Mouse (Mus musculus): ENCODE results near the gene Dvl2.

Gene Dvl2

DNA sequence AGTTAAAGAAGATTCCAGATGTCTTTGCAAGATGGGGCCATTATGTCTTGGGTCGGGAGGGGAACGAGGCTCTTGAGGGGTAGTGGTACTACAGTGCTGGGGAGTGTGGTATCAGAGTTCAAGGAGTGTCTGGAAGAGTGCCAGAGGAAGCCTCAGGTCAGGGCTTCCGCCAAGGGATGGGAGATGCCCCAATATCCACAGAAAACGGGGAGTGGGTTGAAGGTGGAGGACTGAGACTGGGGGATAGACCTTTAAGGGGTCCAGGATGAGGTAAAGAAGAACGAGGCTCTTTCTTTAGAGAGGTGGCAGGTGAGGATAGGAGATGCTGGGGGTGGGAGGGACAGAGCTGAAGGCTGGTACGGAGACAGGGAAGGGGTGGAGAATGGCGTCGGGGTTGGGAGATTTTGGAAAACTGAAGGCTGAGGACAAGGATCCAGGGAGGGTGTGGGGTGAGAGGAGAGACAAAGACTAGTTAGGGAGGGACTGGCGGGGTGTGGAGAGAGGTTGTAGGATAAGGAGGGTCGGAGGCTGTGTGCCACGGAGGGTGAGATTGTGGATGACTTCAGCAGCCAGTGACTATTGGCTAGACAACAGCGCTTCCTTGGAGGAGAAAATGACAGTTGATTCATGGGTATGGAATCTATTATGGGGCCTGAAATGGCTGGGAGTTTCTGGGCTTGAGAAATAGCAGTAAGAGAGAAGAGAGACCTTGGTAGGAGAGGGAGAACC is 28.2 kb downstream of the Dvl2 start:
- no peak for DNase-seq (ENCODE audit: low spot score in 2 of 2)

DNA sequence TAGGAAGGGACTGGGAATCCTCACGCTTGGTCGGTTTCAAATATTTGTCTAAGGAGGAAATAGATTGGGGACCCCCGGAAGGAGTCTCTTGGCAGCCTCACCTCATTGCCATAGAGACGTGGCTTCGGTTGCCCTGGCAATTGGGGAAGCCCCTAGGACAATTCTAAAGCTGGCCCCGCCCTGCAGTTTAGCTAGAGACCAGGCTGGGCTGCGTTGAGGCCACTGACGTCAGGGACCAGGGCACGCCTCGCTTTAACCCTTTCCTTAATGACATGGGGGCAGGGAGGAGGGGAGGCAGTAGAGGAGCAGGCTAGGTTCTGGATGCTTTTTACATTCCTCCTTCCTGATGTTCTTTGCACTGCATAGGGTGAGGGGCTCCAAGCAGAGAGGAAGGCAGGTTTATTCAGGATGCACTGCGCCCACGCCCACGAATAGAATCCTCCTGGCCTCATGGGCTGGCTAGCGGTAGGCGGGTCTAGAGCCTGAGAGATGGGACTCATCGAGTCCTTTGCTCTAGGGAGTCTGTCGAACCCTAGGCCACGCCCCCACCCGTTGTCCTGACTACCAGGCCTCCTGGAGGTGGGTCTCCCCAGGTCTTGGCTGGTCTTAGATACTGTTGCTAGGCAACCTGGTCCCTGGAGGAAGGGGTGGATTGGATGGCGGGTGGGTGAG is 28.9 kb downstream of the Dvl2 start:
- DNase-seq (ENCODE audit: low spot score in 2 of 2), result peak; percentile 76 to 77

DNA sequence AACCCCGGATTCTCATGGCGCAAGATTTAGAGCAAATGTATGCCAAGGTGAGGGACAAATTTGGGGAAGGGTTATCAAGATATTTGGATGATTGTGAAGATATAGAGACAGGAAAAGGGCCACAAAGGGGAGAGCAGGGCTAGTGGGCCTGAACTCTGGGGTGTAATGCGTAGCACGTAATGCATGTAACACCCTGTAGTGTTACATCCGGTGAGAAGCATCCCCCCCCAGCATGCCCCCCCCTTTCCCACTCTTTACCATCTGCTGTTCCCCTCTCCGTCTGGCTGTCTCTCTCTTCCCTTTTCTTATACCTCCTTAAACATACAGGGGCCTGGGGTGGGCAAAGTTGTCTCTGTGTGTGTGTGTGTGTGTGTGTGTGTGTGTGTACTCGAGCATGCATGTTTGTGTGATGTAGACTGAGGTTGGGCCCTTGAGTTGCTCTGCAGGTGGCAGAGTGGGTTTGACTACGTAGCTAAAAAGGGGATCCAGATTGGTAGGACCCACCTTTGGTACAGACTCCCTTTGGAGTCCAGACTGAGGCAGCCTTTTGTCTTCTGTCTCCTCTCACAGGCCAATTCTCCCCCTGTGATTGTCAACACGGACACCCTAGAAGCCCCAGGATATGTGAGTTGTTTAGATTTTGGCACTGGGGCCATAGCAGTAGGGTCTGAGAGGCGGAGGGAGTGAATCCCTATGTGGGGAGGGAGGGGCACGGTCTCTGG is 29.6 kb downstream of the Dvl2 start:
- no peak for DNase-seq (ENCODE audit: low spot score in 2 of 2)

DNA sequence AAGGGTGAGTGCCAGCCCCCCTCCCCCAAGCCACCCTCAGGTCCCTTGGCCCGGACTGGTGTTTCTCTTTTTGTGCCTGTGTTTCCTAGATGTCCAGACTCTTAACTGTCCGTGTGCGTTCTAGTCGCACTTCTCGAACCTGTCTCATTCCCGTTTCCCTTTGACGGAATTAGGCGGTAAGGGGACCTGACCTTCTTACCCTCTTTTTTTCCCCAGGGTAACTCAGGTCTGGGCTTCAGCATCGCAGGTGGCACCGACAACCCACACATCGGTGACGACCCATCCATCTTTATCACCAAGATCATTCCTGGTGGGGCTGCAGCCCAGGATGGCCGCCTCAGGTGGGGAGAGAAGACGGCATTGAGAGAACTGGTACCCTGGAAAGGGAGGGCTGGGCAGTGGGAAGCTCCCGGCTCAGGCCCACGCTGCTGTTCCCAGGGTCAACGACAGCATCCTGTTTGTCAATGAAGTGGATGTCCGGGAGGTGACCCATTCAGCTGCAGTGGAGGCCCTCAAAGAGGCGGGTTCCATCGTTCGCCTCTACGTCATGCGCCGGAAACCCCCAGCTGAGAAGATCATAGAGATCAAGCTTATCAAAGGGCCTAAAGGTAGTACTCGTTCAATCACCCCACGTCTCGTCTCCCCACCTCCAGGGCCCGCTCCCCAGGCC is 30.4 kb downstream of the Dvl2 start:
- no peak for DNase-seq (ENCODE audit: low spot score in 2 of 2)

DNA sequence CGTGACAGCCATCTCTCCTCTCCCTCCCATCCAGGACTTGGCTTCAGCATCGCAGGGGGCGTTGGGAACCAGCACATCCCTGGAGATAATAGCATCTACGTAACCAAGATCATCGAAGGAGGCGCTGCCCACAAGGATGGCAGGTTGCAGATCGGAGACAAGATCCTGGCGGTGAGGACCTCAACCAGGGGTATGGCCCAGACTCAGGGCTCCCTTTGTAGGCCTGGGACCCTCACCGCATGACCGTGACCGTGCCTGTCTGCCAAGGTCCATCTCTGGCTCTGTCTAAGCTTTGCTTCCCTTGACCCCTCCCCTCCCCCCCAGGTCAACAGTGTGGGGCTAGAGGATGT is 30.9 kb downstream of the Dvl2 start:
- no peak for DNase-seq (ENCODE audit: low spot score in 2 of 2)

DNA sequence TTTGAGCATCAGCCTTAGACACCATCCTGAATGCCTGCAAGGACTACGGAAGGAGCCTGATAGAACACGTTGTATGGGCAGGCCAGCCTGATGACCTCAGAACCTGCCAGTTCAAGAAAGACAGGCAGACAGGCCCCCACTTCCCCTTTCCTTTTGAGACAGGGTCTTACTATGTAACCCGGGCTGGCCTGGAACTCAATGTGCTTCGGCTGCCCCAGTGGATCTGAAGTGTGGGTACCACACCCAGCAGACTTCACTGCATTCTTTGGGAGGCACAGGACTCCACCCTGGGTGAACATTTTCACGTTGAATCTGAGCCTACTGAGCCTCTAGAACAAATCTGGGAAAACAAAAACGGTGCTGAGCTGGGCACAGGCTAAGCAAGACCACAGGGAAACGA is 37.8 kb downstream of the Dvl2 start:
- no peak for DNase-seq (ENCODE audit: low spot score in 2 of 2)

DNA sequence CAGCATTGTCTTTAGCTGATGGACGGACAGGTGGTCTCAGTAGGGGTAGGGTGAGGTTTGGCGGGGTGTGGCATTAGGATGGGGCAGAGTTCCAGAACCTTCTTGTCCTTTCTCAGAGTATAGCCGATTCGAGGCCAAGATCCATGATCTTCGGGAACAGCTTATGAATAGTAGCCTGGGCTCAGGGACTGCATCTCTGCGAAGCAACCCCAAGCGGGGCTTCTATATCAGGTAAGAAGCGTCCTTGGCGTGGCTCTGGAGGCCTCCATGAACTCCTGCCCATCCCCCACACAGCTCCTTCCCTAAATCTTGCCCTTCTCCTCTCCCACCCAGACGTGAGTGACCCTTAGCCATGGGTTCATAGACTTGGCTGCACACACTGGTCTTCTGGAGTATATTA is 39.2 kb downstream of the Dvl2 start:
- DNase-seq (ENCODE audit: low spot score in 2 of 2), result no peak

DNA sequence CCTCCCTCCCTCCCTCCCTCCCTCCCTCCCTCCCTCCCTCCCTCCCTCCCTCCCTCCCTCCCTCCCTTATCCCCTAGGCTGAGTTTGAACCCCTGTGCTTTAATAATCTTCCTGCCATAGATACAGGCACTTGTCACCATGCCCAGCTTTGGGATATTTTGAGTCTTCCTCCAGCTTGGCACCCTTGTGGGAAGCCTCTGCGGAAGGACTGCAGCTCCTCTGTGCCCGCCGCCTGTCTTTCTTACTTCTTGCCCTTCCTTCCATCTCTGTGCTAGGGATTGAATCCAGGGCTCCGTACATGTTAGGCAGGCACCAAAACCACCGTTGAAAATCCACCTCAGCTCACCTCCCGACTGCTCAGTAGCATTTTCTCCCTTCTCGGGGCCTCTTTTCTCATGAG is 39.8 kb downstream of the Dvl2 start:
- no peak for DNase-seq (ENCODE audit: low spot score in 2 of 2)

DNA sequence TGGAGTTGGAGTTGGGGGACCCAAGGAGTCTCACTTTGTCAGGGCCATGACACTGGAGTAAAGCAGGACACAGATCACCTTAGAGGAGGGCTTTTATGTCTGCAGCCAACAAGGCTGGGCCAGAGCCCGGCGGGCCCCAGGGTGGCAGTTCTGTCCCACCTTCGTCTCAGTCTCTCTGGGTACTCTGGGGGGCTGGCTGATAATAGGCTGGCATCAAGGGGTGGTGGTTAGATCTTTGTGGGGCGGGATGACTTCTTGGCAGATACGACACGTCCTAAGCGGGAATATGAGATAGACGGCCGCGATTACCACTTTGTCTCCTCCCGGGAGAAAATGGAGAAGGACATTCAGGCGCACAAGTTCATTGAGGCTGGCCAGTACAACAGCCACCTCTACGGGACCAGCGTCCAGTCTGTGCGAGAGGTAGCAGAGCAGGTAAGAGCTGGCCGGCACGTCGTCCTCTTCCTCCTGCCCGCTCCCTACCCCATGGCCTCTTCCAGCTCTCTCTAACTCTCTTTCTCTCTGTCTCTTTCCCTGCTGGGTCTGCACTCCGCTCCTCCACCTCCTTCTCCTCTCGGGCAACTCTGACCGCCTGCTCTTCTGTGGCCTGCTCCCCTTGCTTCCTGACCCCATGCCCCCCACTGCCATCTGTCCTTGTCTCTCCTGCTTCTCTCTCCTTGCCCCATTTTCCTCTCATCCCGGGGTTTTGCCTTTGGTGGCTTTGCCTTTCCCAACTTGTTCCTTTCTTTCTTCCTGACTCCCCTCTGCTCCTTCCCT is 42.1 kb downstream of the Dvl2 start:
- DNase-seq (ENCODE audit: low spot score in 2 of 2), result no peak

DNA sequence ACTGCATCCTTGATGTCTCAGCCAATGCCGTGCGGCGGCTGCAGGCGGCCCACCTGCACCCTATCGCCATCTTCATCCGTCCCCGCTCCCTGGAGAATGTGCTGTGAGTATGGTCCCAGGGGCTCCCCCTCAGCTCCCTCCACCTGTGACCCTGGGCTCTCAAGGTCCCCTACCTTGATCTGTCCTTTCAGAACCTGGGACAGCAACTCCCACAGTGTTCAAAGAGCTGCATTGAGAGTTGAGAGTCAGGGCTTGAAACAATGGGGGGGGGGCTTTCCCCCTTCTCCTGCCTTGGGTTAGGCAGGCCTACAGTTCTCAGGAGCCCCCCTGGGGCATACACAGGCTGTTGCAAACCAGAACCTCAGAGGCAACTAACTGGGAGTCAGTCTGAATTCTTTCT is 43.3 kb downstream of the Dvl2 start:
- DNase-seq (ENCODE audit: low spot score in 2 of 2), result no peak

DNA sequence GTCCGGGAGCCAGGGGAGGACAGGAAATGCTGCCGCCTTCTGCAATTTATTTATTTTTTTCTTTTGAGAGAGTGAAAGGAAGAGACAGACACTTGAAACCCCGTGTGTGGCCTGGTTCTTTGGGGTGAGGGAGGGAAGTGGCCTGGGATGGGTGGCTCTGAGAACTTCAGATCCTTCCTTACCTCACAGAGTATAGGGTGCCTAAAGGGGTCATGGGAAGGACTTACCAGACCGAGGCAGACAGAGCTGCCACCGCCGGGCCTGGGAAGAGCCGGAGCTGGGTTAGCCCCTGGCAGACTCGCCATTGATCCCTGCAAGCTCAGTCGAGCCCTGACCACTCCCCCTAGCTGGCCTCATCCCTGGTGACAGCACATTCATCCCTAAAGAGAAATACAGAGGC is 45.0 kb downstream of the Dvl2 start:
- DNase-seq (ENCODE audit: low spot score in 2 of 2), result no peak

DNA sequence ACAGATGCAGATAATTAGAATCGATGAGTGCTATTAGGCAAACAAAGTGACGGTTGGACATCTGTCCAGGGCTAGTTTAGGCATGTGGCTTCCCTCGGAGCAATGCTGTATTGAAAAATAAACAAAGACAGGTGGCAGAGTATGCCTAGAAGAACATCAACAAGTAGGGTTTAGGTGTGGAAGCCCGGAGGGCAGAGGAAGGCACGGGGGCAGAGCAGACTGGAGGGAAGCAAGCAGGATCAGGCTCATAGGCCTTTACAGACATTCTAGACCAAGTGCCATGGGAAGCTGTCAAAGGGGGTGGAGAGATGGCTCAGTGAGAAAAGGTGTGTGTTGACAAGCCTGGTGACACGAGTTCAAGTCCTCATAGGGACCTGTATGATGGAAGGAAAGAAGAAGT is 49.0 kb downstream of the Dvl2 start:
- no peak for DNase-seq (ENCODE audit: low spot score in 2 of 2)

DNA sequence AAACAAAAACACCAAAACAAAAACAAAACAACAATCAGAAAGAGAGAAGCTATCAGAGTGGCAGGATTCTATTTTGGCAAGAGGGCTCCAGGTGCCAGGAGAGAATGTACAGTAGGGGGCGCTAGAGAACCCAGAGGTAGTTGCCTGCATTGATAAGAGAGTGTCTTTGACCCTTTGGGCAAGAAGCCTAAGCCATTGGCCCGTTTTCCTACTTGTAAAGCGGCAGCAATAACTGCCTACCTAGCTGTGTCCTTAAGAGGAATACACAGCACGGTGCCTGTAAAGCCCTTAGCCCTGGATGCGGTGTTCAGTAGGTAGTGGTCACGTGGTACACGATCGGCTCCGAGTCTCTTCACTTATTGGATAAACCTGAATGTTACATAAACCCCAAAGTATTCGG is 49.4 kb downstream of the Dvl2 start:
- no peak for DNase-seq (ENCODE audit: low spot score in 2 of 2)

DNA sequence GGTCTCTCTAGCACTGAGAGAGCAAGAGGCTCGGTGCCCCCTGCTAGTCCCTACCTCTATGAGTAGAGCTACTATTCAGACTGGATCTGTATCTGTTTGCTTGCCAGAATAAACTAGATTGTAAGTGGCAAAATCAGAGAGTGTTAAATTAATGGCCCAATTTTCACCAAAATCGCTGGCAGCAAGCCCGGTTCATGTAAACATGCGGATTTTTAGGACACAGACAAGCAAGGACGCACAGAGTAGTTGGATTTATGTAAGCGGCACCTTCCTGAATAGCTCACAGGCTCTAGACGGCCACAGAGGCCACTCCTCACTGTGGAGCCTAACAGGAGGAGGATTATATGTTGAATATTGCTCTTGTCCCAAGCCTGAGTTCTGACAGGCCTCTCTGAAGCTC is 52.8 kb downstream of the Dvl2 start:
- DNase-seq (ENCODE audit: low spot score in 2 of 2), result no peak

DNA sequence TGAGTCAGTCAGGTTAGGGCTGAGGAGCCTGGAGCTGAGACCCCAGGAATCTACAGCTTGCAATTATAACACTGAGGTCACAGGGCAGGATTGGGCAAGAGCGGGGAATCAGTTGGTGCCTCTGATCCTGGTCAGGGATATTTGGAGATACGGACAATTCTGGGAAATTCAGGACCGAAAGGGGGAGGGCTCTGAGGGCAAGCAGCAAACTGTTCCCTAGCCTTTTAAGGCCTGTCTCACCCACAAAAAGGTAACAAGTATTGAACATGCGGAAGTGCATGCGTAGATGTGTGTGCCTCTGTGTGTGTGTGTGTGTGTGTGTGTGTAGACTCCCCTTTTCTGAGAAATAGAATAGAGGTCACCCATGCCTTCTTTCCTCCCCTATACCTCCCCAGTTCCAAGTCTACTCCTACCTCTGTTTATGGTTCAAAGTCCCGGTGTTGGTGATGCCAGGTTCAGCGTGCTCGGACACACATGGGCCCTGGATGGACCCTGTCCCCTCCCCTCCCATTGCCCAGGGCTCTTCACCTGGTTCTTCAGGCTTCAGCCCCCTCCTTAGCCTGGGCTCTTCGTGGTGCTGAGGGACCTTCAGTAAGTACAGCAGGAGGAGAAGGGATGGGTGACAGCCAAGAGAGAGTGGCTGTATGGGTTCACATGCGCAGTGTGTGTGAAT is 53.6 kb downstream of the Dvl2 start, which contains the start of gene Asgr1:
Asgr1 (plus strand) TSS at position 188 of the 673 bp plus-strand sequence.
- DNase-seq (ENCODE audit: low spot score in 2 of 2), result no peak

DNA sequence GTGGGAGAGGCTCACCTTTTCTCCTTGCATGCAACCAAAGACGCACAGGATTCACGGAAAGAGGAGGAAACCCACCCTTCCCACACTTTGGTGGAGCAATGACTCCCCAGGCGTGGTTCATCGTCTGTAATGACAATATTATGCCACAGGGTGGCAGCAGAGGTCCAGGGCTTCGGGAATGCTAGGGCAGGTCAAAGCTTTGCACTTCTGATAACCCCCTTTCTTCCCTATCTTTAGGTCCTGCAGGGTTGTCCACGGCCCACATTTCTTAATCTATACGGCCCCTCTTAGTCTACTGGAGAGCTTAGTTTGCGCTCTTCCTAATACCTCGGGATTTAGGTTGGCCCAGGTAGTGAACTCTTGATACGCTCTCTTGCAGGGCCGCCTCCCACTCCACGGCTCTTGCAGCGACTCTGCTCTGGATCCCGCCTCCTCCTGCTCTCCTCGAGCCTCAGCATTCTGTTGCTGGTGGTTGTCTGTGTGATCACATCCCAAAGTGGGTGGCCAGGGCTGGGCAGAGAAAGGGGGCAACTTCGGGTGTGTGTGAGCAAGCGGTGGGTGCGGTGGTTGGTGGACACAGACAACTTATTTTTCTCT is 55.3 kb downstream of the Dvl2 start:
- peak; percentile 57 to 82 for DNase-seq (ENCODE audit: low spot score in 2 of 2)

DNA sequence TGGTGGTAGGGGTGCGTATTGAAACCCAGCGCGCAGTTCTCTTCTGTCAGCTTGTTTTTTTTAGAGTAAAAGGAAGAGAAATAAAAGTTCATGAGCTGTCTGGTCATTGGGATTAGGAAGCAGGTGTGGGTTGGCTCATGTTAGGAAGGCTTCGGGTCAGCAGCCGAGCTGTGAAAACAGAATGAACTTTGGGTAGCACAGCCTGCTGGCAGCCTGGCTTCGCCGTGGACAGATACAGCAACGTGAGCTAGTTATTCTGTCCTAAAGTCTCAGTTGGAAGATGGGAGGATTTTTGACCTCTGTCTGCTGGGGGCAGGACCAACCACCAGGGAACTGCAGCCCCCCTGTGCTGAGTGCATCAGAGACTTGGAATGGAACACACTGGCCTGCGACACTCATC is 57.4 kb downstream of the Dvl2 start:
- DNase-seq (ENCODE audit: low spot score in 2 of 2), result no peak

DNA sequence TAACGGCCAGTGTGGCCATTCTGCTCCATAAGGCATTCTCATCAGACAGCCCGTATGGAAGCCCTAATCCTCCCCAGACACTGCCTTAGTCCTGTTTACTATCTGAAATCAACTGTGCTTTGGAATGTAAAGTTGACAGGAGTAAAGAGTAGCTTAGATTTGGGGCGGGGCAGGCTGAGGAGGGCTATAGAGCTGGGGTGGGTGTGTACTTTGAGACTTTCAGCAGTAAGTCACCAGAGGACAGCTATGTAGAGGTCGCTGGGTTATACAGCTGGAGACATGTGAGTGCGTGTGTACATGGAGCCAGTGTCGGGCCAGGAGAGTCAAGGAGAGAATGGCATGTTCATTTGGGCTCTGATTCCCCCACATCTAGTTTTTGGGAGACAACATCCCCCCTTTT is 59.5 kb downstream of the Dvl2 start:
- DNase-seq (ENCODE audit: low spot score in 2 of 2), result no peak

All from urinary bladder, postnatal 4 days (tissue).